Mouse (Mus musculus) ES-Bruce4 (cell line): Measurements from ENCODE around the gene Lsp1.

Experiments
- CTCF ChIP-seq: IDR thresholded peaks from one replicate; pipeline ENCODE4 v1.8.1; 2011; ENCODE audit warnings: low read depth, low read length
- EP300 ChIP-seq: IDR thresholded peaks from 2 replicates; pipeline ENCODE4 v1.6.1; 2011; ENCODE audit warnings: low read depth, low read length; ENCODE audit not compliant: insufficient read depth
- POLR2A ChIP-seq: IDR thresholded peaks from one replicate; pipeline ENCODE4 v1.8.1; 2011; ENCODE audit warnings: low read length; ENCODE audit not compliant: insufficient read depth

- no peak for TF ChIP-seq CTCF
- TF ChIP-seq POLR2A = no peak
- TF ChIP-seq EP300 = no peak
Observed at GRCm38 (mm10) chr7:142431106-142431505, 29.5 kb upstream of the Lsp1 start.
